Mouse (Mus musculus): Measurements from ENCODE around the gene Fyb2.

DNA sequence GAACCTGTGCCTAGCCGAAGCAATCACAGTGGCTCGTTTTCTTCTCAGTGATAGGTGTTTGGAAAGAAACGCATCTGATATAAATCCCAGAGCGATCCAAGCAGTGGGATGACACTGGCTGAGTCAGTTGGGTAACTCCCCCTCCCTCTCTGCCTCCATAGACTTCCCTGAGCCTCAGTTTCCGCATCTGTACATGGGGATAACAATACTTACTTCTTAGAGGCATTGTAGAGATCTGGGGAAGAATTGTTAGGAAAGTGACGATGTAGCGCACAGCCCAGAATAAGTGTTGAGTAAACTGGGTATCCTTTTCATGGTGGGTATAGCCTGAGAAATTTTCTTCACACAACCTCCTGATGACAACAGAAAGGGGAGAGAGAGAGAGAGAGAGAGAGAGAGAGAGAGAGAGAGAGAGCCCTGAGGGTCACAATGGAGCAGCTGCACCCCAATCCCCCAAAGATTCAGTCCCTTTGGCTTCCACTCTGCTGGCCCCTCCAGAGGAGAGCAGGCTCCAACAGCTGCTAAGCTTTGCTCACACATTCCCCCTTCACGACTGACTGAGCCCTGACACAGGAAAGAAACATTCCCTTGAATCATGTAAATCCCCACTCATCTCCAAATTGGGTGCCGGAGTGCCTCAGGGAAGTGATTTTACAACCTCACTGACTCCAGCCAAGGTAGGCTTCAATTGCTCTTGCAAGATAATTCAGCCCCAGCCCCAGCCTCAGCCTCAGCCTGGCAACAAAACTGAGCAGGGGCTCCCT, 24.6 kb upstream of the Fyb2 start:
- TF ChIP-seq CTCF (IDR thresholded peaks at IDR 0.05; ENCODE audit: low read depth, low read length) (no peak), POLR2A (IDR thresholded peaks at IDR 0.05; ENCODE audit: borderline replicate concordance, low read depth, low read length) (no peak)
